Mouse (Mus musculus): Measurements from ENCODE around the gene Gm26965. TPM values are rescaled to one million over a fixed set of nuclear protein-coding genes. Genes with fewer than 3 reads are reported as not detected.

Gene Gm26965
- polyA plus RNA-seq, 1 experiment from 2014 or later = not detected

GRCm38 (mm10) chr13:67451172-67452020 lies 74.6 kb downstream of the Gm26965 start, which contains the start of gene Zfp874a:
Gene Zfp874a, minus strand, starts transcription at chr13:67451624.
- no peaks in the 10 kb centered on the region for H3K27me3 ChIP-seq (ENCODE audit: control insufficient read depth, insufficient read depth, low read length)
- peak; percentile 98 for ATAC-seq (ENCODE audit: low FRiP score, low TSS enrichment)
- under 1% methylated on average over 20 of the region's 20 CpGs for WGBS
- peak within 1 kb of the TSS; percentile 69 for H3K4me2 ChIP-seq (replicated peaks; ENCODE audit: low read depth)
- peak within 1 kb of the TSS; percentile 67 for H3K27ac ChIP-seq (replicated peaks)
- no peaks in the 10 kb centered on the region for H3K9me3 ChIP-seq (ENCODE audit: control insufficient read depth, low read length)
- DNase-seq (ENCODE audit: low spot score) = peak; percentile 83
- peak within 1 kb of the TSS; percentile 54 for H3K4me3 ChIP-seq (ENCODE audit: low read depth, low read length)
- H3K4me1 ChIP-seq (replicated peaks; ENCODE audit: control insufficient read depth, insufficient read depth) = no peaks in the 10 kb centered on the region
- TF ChIP-seq CTCF (IDR thresholded peaks at IDR 0.05; ENCODE audit: low read depth) (no peak), EP300 (optimal IDR thresholded peaks at IDR 0.05) (no peak)
- peak within 1 kb of the TSS; percentile 59 for H3K9ac ChIP-seq (ENCODE audit: low read length)
- peaks cover 3% of the 10 kb centered on the region; the same call in 1 of the 2 replicates for H3K36me3 ChIP-seq (ENCODE audit: control insufficient read depth, insufficient read depth, low read length)

Other genes starting within 250 kb of the Gm26965 start
- gene Zfp458, start 247.7 kb downstream of the Gm26965 start, polyA plus RNA-seq (2015; fragmentation: Nextera tagmentation; extraction: Ambion mirVana) = 0.64 and 0.68 TPM in 2 replicates
- gene Zfp457, start 219.7 kb downstream of the Gm26965 start, polyA plus RNA-seq (2015; fragmentation: Nextera tagmentation; extraction: Ambion mirVana) = 0.58 and 0.70 TPM in 2 replicates
- gene Zfp595, start 193.6 kb downstream of the Gm26965 start, polyA plus RNA-seq (2015; fragmentation: Nextera tagmentation; extraction: Ambion mirVana) = 1.1 and 1.2 TPM in 2 replicates
- gene Gm28044, start 165.6 kb downstream of the Gm26965 start, polyA plus RNA-seq (2015; fragmentation: Nextera tagmentation; extraction: Ambion mirVana) = not detected in 2 replicates
- gene Zfp953, start 165.5 kb downstream of the Gm26965 start, polyA plus RNA-seq (2015; fragmentation: Nextera tagmentation; extraction: Ambion mirVana) = 0.61 and 0.63 TPM in 2 replicates
- gene Gm28041, start 150.4 kb downstream of the Gm26965 start, polyA plus RNA-seq (2015; fragmentation: Nextera tagmentation; extraction: Ambion mirVana) = 0.44 and 0.47 TPM in 2 replicates
- gene Zfp456, start 150.3 kb downstream of the Gm26965 start, polyA plus RNA-seq (2015; fragmentation: Nextera tagmentation; extraction: Ambion mirVana) = 0.97 and 1.0 TPM in 2 replicates
- 4.1 and 4.8 TPM in 2 replicates for gene Zfp429, start 126.3 kb downstream of the Gm26965 start, polyA plus RNA-seq (2015; fragmentation: Nextera tagmentation; extraction: Ambion mirVana)
- 1.3 and 1.5 TPM in 2 replicates for gene Zfp459, start 104.7 kb downstream of the Gm26965 start, polyA plus RNA-seq (2015; fragmentation: Nextera tagmentation; extraction: Ambion mirVana)
- 4.6 and 4.7 TPM in 2 replicates for gene Zfp874a, start 74.5 kb downstream of the Gm26965 start, polyA plus RNA-seq (2015; fragmentation: Nextera tagmentation; extraction: Ambion mirVana)
- gene Zfp874b, start 41.9 kb downstream of the Gm26965 start, polyA plus RNA-seq (2015; fragmentation: Nextera tagmentation; extraction: Ambion mirVana) = 1.9 and 2.4 TPM in 2 replicates
- 5.6 and 5.8 TPM in 2 replicates for gene Zfp58, start 25.6 kb downstream of the Gm26965 start, polyA plus RNA-seq (2015; fragmentation: Nextera tagmentation; extraction: Ambion mirVana)
- 27.4 and 29.3 TPM in 2 replicates for gene Zfp87, start within 50 bp of the Gm26965 start, polyA plus RNA-seq (2015; fragmentation: Nextera tagmentation; extraction: Ambion mirVana)
- 3.8 and 4.1 TPM in 2 replicates for gene Zfp748, start 27.7 kb upstream of the Gm26965 start, polyA plus RNA-seq (2015; fragmentation: Nextera tagmentation; extraction: Ambion mirVana)
- gene Zfp729b, start 83.6 kb upstream of the Gm26965 start, polyA plus RNA-seq (2015; fragmentation: Nextera tagmentation; extraction: Ambion mirVana) = 1.6 and 1.9 TPM in 2 replicates
- gene Gm49345, start 111.6 kb upstream of the Gm26965 start, polyA plus RNA-seq (2015; fragmentation: Nextera tagmentation; extraction: Ambion mirVana) = 0.08 TPM in 1 of 2 replicates, not detected in the other
- gene Zfp729a, start 111.6 kb upstream of the Gm26965 start, polyA plus RNA-seq (2015; fragmentation: Nextera tagmentation; extraction: Ambion mirVana) = 1.2 and 1.6 TPM in 2 replicates
- gene Zfp738, start 160.9 kb upstream of the Gm26965 start, polyA plus RNA-seq (2015; fragmentation: Nextera tagmentation; extraction: Ambion mirVana) = 3.8 and 4.0 TPM in 2 replicates
- 2.0 and 2.1 TPM in 2 replicates for gene Zfp65, start 203.0 kb upstream of the Gm26965 start, polyA plus RNA-seq (2015; fragmentation: Nextera tagmentation; extraction: Ambion mirVana)
- 2.1 and 2.2 TPM in 2 replicates for gene Zfp85, start 229.1 kb upstream of the Gm26965 start, polyA plus RNA-seq (2015; fragmentation: Nextera tagmentation; extraction: Ambion mirVana)